Mouse (Mus musculus) cerebellum, adult 8-10 months (tissue): ENCODE results near the gene Gnai2.
"Not testable (repeated sequence)": the region's sequence is repeated elsewhere in the genome, so short reads cannot be mapped to it uniquely, and the experiment has no call there.

Experiments
- DNase-seq: peaks from one replicate; pipeline ENCODE4 v3.0.0; 2022

Gnai2 gene

GRCm38 (mm10) chr9:107583174-107583573 lies 52.0 kb downstream of the Gnai2 start:
- no peak for DNase-seq

- no peak for DNase-seq
Observed at GRCm38 (mm10) chr9:107582509-107583062, 52.6 kb downstream of the Gnai2 start.

- no peak for DNase-seq
Observed at GRCm38 (mm10) chr9:107581584-107581983, 53.6 kb downstream of the Gnai2 start.

DNA sequence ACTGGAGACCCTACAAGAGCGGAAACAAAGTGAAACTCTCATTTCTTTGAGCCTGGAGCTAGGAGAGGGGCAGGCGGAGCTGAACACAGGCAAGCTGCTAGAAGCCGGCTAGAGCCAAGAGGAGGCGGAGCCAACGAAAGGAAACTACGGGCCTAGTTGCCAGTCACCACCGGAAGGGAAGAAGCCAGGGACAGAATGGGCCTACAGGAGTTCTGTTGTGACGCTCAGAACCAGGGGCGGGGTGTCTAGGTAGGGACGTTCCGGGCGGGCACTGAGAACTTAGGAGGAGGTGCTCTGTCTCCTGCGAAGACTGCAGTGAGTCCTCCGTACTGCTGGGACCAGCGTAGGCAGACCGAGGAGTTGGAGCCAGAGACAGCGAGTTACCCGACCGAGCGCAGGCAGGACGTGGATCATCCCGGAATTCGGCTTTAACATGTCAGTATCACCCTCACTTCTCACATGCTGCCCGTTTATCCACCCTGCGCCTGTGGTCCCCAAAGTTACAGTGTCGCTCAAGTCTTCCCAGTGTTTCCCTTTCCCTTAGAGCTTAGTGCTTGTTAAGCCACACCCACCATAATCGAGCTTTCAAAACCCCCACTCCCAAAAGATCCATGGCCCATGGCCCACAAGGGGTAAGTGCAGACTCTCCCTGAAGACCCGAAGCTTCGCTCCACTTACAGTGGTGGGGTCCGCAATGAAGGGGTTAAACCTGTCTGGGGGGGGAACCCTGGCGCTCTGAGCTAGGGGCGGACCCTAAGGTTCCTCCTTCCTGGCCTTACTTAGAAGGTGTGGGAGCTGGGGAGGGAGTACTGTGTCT lies 54.5 kb downstream of the Gnai2 start, which contains the start of gene Hyal3:
TSS of gene Hyal3 (plus strand) at position 318 of the 817 bp plus-strand sequence.
- peak; percentile 87 for DNase-seq

GRCm38 (mm10) chr9:107579023-107579900 lies 55.9 kb downstream of the Gnai2 start:
- DNase-seq: no peak

- DNase-seq: no peak
Observed at GRCm38 (mm10) chr9:107578587-107578986, 56.6 kb downstream of the Gnai2 start, which contains the start of gene Naa80. Naa80 (plus strand) TSS chr9:107578887.

DNA sequence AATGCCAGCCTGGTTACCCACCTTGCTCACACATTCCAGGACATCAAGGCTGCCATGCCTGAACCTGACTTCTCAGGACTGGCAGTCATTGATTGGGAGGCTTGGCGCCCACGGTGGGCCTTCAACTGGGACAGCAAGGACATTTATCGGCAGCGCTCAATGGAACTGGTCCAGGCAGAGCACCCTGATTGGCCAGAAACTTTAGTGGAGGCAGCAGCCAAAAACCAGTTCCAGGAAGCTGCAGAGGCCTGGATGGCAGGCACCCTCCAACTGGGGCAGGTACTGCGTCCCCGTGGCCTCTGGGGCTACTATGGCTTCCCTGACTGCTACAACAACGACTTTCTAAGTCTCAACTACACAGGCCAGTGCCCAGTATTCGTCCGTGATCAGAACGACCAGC lies 57.3 kb downstream of the Gnai2 start:
- no peak for DNase-seq

DNA sequence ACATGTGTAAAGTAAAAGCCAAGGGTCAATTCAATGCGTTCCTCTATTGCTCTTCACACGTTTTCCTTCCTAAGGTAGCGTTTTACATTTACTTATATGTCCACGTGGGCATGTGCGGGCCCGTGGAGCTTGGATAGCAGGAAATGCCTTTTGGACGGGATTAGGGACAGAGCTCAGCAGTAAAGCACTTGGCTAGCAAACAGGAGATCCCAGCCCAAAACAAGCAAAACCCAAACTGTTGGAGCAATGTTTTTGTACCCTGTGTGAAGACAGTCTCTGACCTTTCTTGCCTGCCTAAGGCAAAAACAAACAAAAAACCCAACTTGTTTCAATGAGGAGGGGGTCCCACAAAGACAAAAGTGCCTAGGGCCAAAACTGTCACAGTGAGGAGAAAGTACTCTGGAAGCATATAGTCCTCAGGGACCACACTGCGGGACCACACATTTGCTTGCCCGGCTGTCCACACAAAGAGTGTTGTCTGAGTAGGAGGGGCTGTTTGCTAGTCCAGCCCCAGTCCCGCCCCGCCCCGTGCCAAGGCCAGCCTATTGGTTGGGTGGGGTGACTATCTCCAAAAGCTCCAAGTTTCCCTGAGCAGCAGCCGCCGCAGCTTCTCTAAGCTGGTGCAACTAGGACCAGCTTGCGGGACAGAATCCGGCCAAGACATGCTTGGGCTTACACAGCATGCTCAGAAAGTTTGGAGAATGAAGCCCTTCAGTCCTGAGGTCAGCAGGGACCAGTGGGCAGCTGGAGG lies 58.6 kb downstream of the Gnai2 start, which contains the start of gene Hyal1:
TSS of gene Hyal1 (plus strand) at position 571 of the 751 bp plus-strand sequence.
- DNase-seq: no peak

DNA sequence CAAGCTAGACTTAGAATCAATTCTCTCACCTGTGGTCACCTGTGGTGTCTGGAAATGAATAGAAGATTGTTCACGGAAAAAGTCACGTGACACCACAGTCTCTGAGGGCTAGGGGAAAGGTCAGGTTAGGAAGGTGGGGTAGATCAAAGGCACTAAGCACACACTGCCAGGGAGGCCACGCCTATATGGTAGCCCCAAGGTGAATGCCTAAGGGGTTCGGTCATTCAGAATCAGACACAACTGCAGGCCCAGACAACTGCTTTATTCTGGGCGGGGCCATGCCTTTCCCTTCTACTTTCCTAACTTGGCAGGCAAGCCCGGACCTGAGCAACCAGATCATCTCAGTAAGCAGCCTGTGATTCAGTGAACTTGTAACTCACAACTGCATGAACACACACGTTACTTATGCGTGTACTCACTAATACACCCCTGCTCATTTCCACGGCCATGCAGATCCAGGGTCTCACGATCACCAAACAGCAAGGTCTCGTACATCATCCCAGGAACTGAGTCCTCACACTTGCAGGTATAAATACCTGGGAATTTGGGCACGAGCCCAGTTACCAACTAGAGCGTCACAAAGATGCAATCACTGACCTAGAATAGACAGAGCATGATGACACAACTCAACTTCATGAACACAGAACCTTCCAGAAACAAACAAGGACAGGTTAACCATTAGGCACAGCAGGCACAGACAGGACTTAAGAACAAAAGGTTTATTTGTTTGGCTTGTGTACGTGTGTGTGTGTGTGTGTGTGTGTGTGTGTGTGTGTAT lies 59.4 kb downstream of the Gnai2 start:
- DNase-seq: no peak

DNA sequence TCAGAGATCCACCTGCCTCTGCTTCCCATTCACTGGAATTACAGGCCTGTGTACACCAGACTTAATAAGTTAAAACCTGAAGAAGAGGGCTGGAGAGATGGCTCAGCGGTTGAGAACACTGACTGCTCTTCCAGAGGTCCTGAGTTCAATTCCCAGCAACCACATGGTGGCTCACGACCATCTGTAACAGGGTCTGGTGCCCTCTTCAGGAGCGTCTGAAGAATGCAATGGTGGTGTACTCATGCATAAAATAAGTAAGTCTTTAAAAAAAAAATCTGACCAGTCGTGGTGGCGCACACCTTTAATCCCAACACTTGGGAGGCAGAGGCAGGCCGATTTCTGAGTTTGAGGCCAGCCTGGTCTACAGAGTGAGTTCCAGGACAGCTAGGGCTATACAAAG lies 61.4 kb downstream of the Gnai2 start:
- DNase-seq: not testable (repeated sequence)

DNA sequence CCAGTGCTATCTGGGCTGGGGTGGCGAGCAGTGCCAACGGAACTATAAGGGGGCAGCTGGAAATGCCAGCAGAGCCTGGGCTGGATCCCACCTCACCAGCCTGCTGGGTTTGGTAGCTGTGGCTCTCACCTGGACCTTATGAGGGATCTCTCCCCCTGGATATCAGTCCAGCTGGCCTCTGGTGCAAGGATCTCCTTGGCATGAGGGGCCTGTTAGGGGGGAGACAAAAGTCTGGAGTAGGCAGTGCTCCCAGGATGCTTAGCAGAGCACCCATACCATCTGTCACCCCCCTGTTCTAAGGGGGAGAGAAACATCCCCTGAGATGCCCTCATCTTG lies 62.9 kb downstream of the Gnai2 start:
- no peak for DNase-seq

GRCm38 (mm10) chr9:107571534-107572326 lies 63.4 kb downstream of the Gnai2 start:
- no peak for DNase-seq

GRCm38 (mm10) chr9:107570845-107571244 lies 64.3 kb downstream of the Gnai2 start:
- DNase-seq: no peak

DNA sequence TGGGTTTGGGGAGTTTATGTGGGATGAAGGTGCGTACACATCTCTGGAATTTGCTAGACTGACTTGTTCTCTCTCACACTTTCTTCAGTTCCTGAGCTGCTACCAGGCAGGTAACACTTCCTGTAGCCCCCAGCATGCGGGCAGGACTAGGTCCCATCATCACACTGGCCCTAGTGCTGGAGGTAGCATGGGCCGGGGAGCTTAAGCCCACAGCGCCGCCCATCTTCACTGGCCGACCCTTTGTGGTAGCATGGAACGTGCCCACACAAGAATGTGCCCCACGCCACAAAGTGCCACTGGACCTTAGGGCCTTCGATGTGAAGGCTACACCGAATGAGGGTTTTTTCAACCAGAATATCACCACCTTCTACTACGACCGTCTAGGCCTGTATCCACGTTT lies 65.2 kb downstream of the Gnai2 start:
- no peak for DNase-seq

- no peak for DNase-seq
Observed at GRCm38 (mm10) chr9:107569270-107569669, 65.9 kb downstream of the Gnai2 start.

DNA sequence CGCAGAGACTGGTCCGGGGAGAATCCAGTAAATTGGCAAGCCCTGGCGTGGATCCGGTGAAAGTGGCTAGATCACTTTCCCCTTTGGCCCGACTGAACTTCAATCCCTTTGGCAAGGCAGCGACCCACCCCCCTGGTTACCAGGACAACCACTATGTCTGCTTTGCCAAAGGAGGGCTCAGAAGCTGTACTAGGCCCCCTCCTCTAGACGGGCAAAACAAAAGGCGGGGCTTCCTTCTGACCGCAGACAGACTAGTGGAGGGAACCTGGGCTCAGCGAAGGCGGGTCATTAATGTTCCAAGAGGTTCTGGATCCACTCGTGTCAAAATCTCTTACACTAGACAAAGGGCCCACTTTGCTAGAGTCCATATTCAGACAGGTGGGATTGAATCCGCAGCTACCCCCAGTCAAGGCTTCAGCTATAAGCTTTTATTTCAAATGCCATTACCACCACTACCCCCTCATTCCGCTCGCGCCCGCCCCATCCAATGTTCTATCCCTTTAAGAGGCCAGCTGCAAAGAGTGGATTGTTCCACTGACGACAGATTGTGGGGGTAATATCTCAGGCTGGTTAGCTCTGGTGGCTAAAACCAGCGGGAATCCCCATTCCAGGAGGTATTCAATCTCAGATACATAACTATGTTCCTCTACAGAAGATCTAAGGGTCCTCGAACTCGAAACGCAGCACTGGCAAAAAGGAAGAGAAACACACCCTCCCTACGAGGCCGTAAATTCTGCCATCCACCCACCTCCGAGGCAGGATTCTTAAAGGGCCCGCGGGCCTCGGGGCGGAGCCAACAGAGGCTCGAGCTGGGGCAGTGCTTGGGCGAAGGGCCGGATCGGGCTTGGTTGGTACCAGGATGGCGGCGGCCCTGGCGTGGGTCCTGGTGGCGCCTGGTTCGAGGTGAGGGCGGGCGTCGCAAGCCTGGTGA lies 66.6 kb downstream of the Gnai2 start:
- DNase-seq: peak; percentile 77

DNA sequence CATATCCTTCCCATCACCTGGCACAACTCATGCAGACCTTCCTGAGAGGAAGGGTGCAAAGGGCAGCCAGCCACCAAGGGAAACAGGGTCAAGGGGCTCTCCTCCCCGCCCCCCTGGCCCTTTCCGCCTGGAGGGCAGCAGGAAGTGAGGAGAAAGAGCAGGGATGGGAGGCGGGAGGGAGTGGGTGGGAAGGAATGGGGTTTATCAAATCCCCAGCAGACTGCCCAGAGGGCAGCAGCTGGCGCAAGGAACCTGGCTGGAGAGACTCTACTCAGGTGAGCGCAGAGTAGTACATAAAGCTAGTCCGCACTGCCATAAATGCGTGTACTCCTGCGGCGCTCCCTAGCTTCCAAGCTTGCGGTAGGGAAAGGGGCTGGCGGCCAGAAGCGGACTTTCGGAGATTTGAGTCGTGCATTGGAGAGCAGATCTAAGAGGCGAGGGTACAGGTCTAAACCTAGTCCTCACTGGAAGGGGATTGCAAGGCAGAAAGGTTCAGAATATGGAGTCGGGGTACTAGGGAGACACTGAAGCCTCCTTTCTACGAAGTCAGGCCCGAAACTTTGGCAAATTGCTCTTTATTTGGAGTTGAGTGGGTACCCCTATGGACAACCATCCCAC lies 67.4 kb downstream of the Gnai2 start, which contains the start of gene Hyal2:
TSS of gene Hyal2 (plus strand) at position 244 of the 618 bp plus-strand sequence.
- DNase-seq: no peak

GRCm38 (mm10) chr9:107566855-107567254 lies 68.3 kb downstream of the Gnai2 start:
- DNase-seq: no peak

DNA sequence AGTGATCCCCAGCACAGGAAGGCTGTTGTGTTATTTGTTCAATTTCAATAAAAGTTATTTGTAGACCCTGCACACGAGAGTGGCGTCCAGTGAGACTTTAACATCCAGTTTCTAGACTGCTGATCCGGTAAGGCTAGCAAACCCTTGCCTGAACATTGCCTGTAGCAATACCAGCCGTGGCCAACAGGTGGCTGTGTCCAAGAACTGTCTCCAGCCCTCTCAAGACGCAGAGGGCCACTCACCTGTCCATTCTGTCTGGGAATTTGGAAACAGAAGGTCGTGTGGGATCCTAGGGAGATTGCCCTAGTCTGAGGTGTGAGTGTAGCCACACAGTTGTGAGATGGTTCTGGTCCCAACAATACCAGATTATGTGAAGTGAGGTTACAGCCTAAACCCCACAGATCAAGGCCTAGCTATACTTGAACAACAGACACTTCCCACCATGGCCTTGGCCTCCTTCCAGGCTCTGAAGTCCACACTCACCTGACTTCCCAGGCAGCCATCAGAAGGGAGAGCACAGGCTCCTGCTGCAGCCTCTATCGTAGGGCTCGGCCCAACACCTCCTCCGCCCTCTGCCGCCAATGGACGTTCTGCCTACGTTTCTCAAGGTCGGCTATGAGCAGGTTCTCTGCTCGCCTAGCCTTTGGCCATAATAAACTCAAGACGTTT lies 69.0 kb downstream of the Gnai2 start:
- DNase-seq: peak; percentile 74
